Comparison of ENCODE assay signal across 16 mouse cellular contexts in the genomic region with DNA sequence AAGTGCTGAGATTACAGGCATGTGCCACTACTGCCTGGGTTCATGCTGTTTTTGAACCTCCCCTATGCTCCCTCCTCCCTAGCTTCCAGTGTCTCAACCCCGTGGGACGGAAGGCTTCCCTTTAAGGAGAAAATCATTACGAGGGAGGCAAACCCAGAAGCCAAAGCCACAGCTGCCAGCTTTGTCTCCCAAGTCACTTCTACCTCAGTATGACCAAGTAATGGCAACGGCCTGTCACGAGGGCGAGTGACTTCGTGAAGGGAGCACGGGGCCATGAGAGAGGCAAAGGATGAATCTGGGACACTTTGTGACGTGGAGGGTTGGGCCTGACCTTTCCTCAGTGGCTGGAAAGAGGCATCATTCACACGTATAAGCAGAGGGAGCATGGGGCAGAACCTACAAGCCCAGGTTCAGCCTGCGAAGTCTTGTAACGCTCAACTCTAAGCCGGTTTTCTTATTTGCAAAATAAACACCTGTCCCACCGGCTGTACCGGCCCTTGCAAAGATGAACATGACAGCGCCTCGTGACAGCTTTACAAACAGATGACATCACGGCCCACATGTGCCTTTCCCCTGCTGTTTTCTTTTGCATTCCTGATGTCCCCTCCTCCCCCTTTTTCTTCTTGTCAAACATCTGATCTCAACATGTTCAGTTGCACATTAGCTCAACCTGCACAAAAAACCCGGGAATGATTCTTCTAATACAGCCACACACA. TPM values are rescaled to one million over a fixed set of nuclear protein-coding genes. Genes with fewer than 3 reads are reported as not detected.
A peak's percentile ranks its signal among the peaks of the same experiment; 100 is the strongest.
DNase-seq lines count a peak whose midpoint lies in the region; ATAC-seq and TF ChIP-seq lines count a peak whose summit lies in the region.
"Had no signal": no experiment of that assay in that cellular context is flagged by ENCODE, and none has a peak within 500 bp of the region (broad histone marks: within the 10 kb centered on the region; RNA-seq: fewer than 3 reads in every experiment).

No protein-coding gene starts in this region.

- H3K4me1 ChIP-seq in heart, embryonic 10.5 days: peaks cover 26% of the 10 kb centered on the region
- H3K4me1 ChIP-seq in heart, adult 2 months (ENCODE audit: control insufficient read depth, insufficient read depth, low read length): no peaks in the 10 kb centered on the region
- peaks cover 6% of the 10 kb centered on the region; the same call in 1 of the 2 replicates for H3K4me1 ChIP-seq in liver, postnatal 0 days (ENCODE audit: insufficient read depth)
- H3K4me1 ChIP-seq in kidney, embryonic 15.5 days: peaks cover 59% of the 10 kb centered on the region
- peaks cover 11% of the 10 kb centered on the region for H3K4me1 ChIP-seq in neural tube, embryonic 14.5 days (ENCODE audit: control insufficient read depth, insufficient read depth, low read length)
- H3K4me1 ChIP-seq: liver, embryonic 15.5 days had no signal

- H3K9ac ChIP-seq in heart, adult 2 months (ENCODE audit: low read depth, low read length): no peak overlapping the region
- H3K9ac ChIP-seq in liver, postnatal 0 days (replicated peaks): peak overlapping the region; percentile 30; the same call in 1 of the 2 replicates
- H3K9ac ChIP-seq in kidney, embryonic 15.5 days: no peak overlapping the region
- no peak overlapping the region for H3K9ac ChIP-seq in neural tube, embryonic 14.5 days (replicated peaks; ENCODE audit: low read depth, low read length)
- H3K9ac ChIP-seq: liver, embryonic 15.5 days; midbrain, embryonic 13.5 days had no signal

- no peaks in the 10 kb centered on the region for H3K27me3 ChIP-seq in heart, embryonic 10.5 days (ENCODE audit: insufficient read depth, poor library complexity, severe bottlenecking)
- H3K27me3 ChIP-seq in heart, adult 2 months (ENCODE audit: control insufficient read depth, insufficient read depth, low read length): no peaks in the 10 kb centered on the region
- no peaks in the 10 kb centered on the region for H3K27me3 ChIP-seq in liver, postnatal 0 days (ENCODE audit: insufficient read depth, low read length)
- no peaks in the 10 kb centered on the region for H3K27me3 ChIP-seq in kidney, embryonic 15.5 days
- no peaks in the 10 kb centered on the region for H3K27me3 ChIP-seq in neural tube, embryonic 14.5 days (ENCODE audit: control insufficient read depth, insufficient read depth, low read length)
- H3K27me3 ChIP-seq: liver, embryonic 15.5 days; midbrain, embryonic 13.5 days had no signal

- WGBS in heart, embryonic 10.5 days: 82% methylated on average over 19 of the region's 19 CpGs
- WGBS in heart, adult 2 months: 79% methylated on average over 19 of the region's 19 CpGs
- WGBS in liver, postnatal 0 days (ENCODE audit: insufficient replicate concordance): 76% methylated on average over 19 of the region's 19 CpGs
- 60% methylated on average over 19 of the region's 19 CpGs for WGBS in kidney, embryonic 15.5 days
- 66% methylated on average over 19 of the region's 19 CpGs for WGBS in neural tube, embryonic 14.5 days

- peak; percentile 84 for ATAC-seq in liver, postnatal 0 days
- no peak for ATAC-seq in kidney, embryonic 15.5 days (replicated peaks; ENCODE audit: low FRiP score)
- no peak for ATAC-seq in neural tube, embryonic 14.5 days (ENCODE audit: low read depth)
- ATAC-seq: activated CD4-positive, CD25-positive, alpha-beta regulatory T cell, adult 4 months; CD4-positive, CD25-positive, alpha-beta regulatory T cell, adult 4 months; midbrain, embryonic 13.5 days had no signal

- no peaks in the 10 kb centered on the region for H3K79me2 ChIP-seq in heart, adult 2 months (replicated peaks; ENCODE audit: control insufficient read depth, insufficient read depth, low read length)

- intact Hi-C loops in heart, adult 2 months (cut with DNase I): no loop called here

- no peaks in the 10 kb centered on the region for H3K36me3 ChIP-seq in heart, embryonic 10.5 days
- H3K36me3 ChIP-seq in heart, adult 2 months (ENCODE audit: control insufficient read depth, insufficient read depth, low read length): no peaks in the 10 kb centered on the region
- peaks cover 9% of the 10 kb centered on the region; the same call in 1 of the 2 replicates for H3K36me3 ChIP-seq in liver, postnatal 0 days (replicated peaks; ENCODE audit: insufficient read depth, low read length)
- H3K36me3 ChIP-seq in kidney, embryonic 15.5 days: 0 out of 2 replicates have a peak, but pooled peaks cover 3% of the 10 kb centered on the region
- no peaks in the 10 kb centered on the region for H3K36me3 ChIP-seq in neural tube, embryonic 14.5 days (ENCODE audit: control insufficient read depth, insufficient read depth, low read length)
- H3K36me3 ChIP-seq: midbrain, embryonic 13.5 days had no signal

- H3K27ac ChIP-seq in heart, embryonic 10.5 days: no peak overlapping the region
- no peak overlapping the region for H3K27ac ChIP-seq in heart, adult 2 months
- peak overlapping the region; percentile 90 for H3K27ac ChIP-seq in liver, postnatal 0 days (ENCODE audit: low read depth)
- peak overlapping the region; percentile 85 for H3K27ac ChIP-seq in kidney, embryonic 15.5 days
- peak overlapping the region; percentile 64; the same call in 1 of the 2 replicates for H3K27ac ChIP-seq in neural tube, embryonic 14.5 days (ENCODE audit: low read depth, low read length)
- H3K27ac ChIP-seq: liver, embryonic 15.5 days; midbrain, embryonic 13.5 days had no signal

- no peak overlapping the region for H3K4me2 ChIP-seq in liver, postnatal 0 days (ENCODE audit: low read depth, low read length)
- no peak overlapping the region for H3K4me2 ChIP-seq in kidney, embryonic 15.5 days
- H3K4me2 ChIP-seq in neural tube, embryonic 14.5 days (ENCODE audit: low read depth, low read length): no peak overlapping the region
- H3K4me2 ChIP-seq: liver, embryonic 15.5 days; midbrain, embryonic 13.5 days had no signal

- TF ChIP-seq EP300 in heart, adult 2 months (IDR thresholded peaks at IDR 0.05; ENCODE audit: insufficient read depth, low read depth, low read length): no peak
- peak; percentile 68 for TF ChIP-seq EP300 in liver, postnatal 0 days (IDR thresholded peaks at IDR 0.05; ENCODE audit: low read depth)

- no peak for TF ChIP-seq CTCF in heart, adult 2 months (IDR thresholded peaks at IDR 0.05)
- no peak for TF ChIP-seq CTCF in liver, postnatal 0 days (IDR thresholded peaks at IDR 0.05; ENCODE audit: low read depth)

- H3K9me3 ChIP-seq in heart, embryonic 10.5 days: no peaks in the 10 kb centered on the region
- no peaks in the 10 kb centered on the region for H3K9me3 ChIP-seq in liver, postnatal 0 days (ENCODE audit: low read length)
- no peaks in the 10 kb centered on the region for H3K9me3 ChIP-seq in kidney, embryonic 15.5 days (replicated peaks)
- no peaks in the 10 kb centered on the region for H3K9me3 ChIP-seq in neural tube, embryonic 14.5 days (ENCODE audit: control insufficient read depth, low read length)
- H3K9me3 ChIP-seq: liver, embryonic 15.5 days; midbrain, embryonic 13.5 days had no signal

- peak; percentile 67 for DNase-seq in heart, embryonic 10.5 days (ENCODE audit: low spot score)
- no peak for DNase-seq in heart, adult 2 months
- DNase-seq in liver, postnatal 0 days: peak; percentile 61
- DNase-seq in liver: no peak
- DNase-seq in T-cell, adult 2 months (ENCODE audit: low spot score): no peak
- DNase-seq: cerebellum, adult 11 months; heart, adult 18-20 months; heart, postnatal 14 days; lung, postnatal 36 days had no signal

- H3K4me3 ChIP-seq in heart, embryonic 10.5 days: no peak overlapping the region
- H3K4me3 ChIP-seq in heart, adult 2 months: no peak overlapping the region
- H3K4me3 ChIP-seq in liver, postnatal 0 days (ENCODE audit: low read depth, low read length): no peak overlapping the region
- H3K4me3 ChIP-seq in kidney, embryonic 15.5 days (replicated peaks): no peak overlapping the region
- no peak overlapping the region for H3K4me3 ChIP-seq in neural tube, embryonic 14.5 days (ENCODE audit: low read depth, low read length)
- H3K4me3 ChIP-seq: liver, embryonic 15.5 days; midbrain, embryonic 13.5 days had no signal

- TF ChIP-seq POLR2A in heart, adult 2 months (IDR thresholded peaks at IDR 0.05; ENCODE audit: insufficient read depth, low read depth, low read length): no peak

RNA-seq across cellular contexts. Expression of gene Wnt4, which starts 29.9 kb away (rescaled TPM):
- polyA plus RNA-seq in heart, embryonic 10.5 days (2016; fragmentation: Nextera tagmentation; extraction: Ambion mirVana): 0.96 and 0.98 TPM in 2 replicates
- total RNA-seq in heart, adult 2 months (2021): under 1 TPM; 0.23 to 0.25 TPM
- polyA plus RNA-seq in heart, adult 2 months (2012; rRNA removed): 0.26 and 0.47 TPM in 2 replicates
- polyA plus RNA-seq in liver, postnatal 0 days (2015; fragmentation: Nextera tagmentation; extraction: Ambion mirVana): 5.1 and 5.7 TPM in 2 replicates
- 10.6 and 10.9 TPM in 2 replicates for polyA plus RNA-seq in kidney, embryonic 15.5 days (2015; fragmentation: Nextera tagmentation; extraction: Ambion mirVana)
- 1.7 and 3.5 TPM in 2 replicates for polyA plus RNA-seq in neural tube, embryonic 14.5 days (2014; fragmentation: Nextera tagmentation; extraction: Ambion mirVana)
- total RNA-seq: common myeloid progenitor, adult 5-6 weeks had no signal

RNA-seq across cellular contexts. Expression of gene Cdc42, which starts 50.4 kb away (rescaled TPM):
- 550 and 560 TPM in 2 replicates for polyA plus RNA-seq in heart, embryonic 10.5 days (2016; fragmentation: Nextera tagmentation; extraction: Ambion mirVana)
- 100 to 1,000 TPM; 136 to 137 TPM for total RNA-seq in heart, adult 2 months (2021)
- polyA plus RNA-seq in heart, adult 2 months (2012; rRNA removed): 68.4 and 141 TPM in 2 replicates
- polyA plus RNA-seq in liver, postnatal 0 days (2015; fragmentation: Nextera tagmentation; extraction: Ambion mirVana): 216 and 227 TPM in 2 replicates
- 678 and 694 TPM in 2 replicates for polyA plus RNA-seq in kidney, embryonic 15.5 days (2015; fragmentation: Nextera tagmentation; extraction: Ambion mirVana)
- 997 and 1,001 TPM in 2 replicates for polyA plus RNA-seq in neural tube, embryonic 14.5 days (2014; fragmentation: Nextera tagmentation; extraction: Ambion mirVana)

Comparison
In these comparisons a context has a peak if more than half of its experiments do, and no peak if none do; other contexts are left out.
1. DNase-seq: peak in heart, embryonic 10.5 days (single experiment) and liver, postnatal 0 days (single experiment); none in heart, adult 2 months (0 of 2), liver (single experiment) and T-cell, adult 2 months (single experiment).
2. H3K27ac ChIP-seq: peak in liver, postnatal 0 days (single experiment), kidney, embryonic 15.5 days (single experiment) and neural tube, embryonic 14.5 days (single experiment); none in heart, embryonic 10.5 days (single experiment) and heart, adult 2 months (single experiment).